Mouse (Mus musculus): ENCODE measurements around the gene Manf. TPM values are rescaled to one million over a fixed set of nuclear protein-coding genes. Genes with fewer than 3 reads are reported as not detected.

The Manf gene
- polyA plus RNA-seq, 3 experiments from 2014 or later: 139 to 251 (median 140) TPM

Other genes starting within 250 kb of the Manf start
- not detected for gene Grm2, start 235.9 kb downstream of the Manf start, polyA plus RNA-seq (2017; shearing (Covaris generic))
- 10 to 100 TPM; 23.1 to 36.9 (median 34.4) TPM for gene Tex264, start 206.1 kb downstream of the Manf start, polyA plus RNA-seq (2017; shearing (Covaris generic))
- 1 to 10 TPM; 3.2 to 4.5 (median 3.4) TPM for gene Rad54l2, start 102.8 kb downstream of the Manf start, polyA plus RNA-seq (2017; shearing (Covaris generic))
- 10 to 100 TPM; 19.5 to 23.1 (median 21.6) TPM for gene Dcaf1, start 70.1 kb downstream of the Manf start, polyA plus RNA-seq (2017; shearing (Covaris generic))
- 1 to 10 TPM; 3.8 to 4.7 (median 4.0) TPM for gene Rbm15b, start 4.6 kb downstream of the Manf start, polyA plus RNA-seq (2017; shearing (Covaris generic))